Mouse (Mus musculus) neural tube, embryonic 12.5 days (tissue): Measurements from ENCODE around the gene Fgf9. TPM values are rescaled to one million over a fixed set of nuclear protein-coding genes. Genes with fewer than 3 reads are reported as not detected.
A peak's percentile ranks its signal among the peaks of the same experiment; 100 is the strongest.

ENCODE experiments used
- ATAC-seq: fragments of 200-750 bp; cut with Nextera tagmentation; 2 replicates; pipeline ENCODE4 v1.8.0; 2017; ENCODE audit warnings: low read depth, mild to moderate bottlenecking, moderate TSS enrichment, moderate library complexity; ENCODE audit not compliant: low FRiP score
- H3K27ac ChIP-seq: fragments of 300-500 bp; sonication (generic); 2 replicates; pipeline ENCODE4 v1.5.1; 2016
- H3K27me3 ChIP-seq: fragments of 300-500 bp; sonication (generic); replicated peaks from 2 replicates; pipeline ENCODE4 v1.6.1; 2016; ENCODE audit warnings: mild to moderate bottlenecking
- H3K36me3 ChIP-seq: fragments of 300-500 bp; sonication (generic); 2 replicates; pipeline ENCODE4 v1.6.1; 2016; ENCODE audit warnings: mild to moderate bottlenecking
- H3K4me1 ChIP-seq: fragments of 300-500 bp; sonication (generic); 2 replicates; pipeline ENCODE4 v1.6.1; 2016
- H3K4me2 ChIP-seq: fragments of 300-500 bp; sonication (generic); replicated peaks from 2 replicates; pipeline ENCODE4 v1.6.1; 2016; ENCODE audit warnings: mild to moderate bottlenecking
- H3K4me3 ChIP-seq: fragments of 300-500 bp; sonication (generic); 2 replicates; pipeline ENCODE4 v1.5.1; 2016
- H3K9ac ChIP-seq: fragments of 300-500 bp; sonication (generic); 2 replicates; pipeline ENCODE4 v1.6.1; 2016; ENCODE audit warnings: mild to moderate bottlenecking
- H3K9me3 ChIP-seq: fragments of 300-500 bp; sonication (generic); 2 replicates; pipeline ENCODE4 v1.6.1; 2016; ENCODE audit warnings: mild to moderate bottlenecking
- WGBS: fragments of 180-500 bp; shearing (Covaris S2); methylation state at CpG from one replicate; pipeline ENCODE4 v1.1.7; 2016; 5-methylcytosine and 5-hydroxymethylcytosine counted together
- polyA plus RNA-seq: library from polyadenylated mRNA; unstranded; fragments of >200 nt; fragmentation: Nextera tagmentation; extraction: Ambion mirVana; gene quantifications from 2 replicates; pipeline ENCODE4 v1.2.1, GENCODE M21; 2016

The Fgf9 gene
- polyA plus RNA-seq, 1 experiment from 2014 or later = 10.9 TPM

GRCm38 (mm10) chr14:58073936-58074335 is 3.6 kb downstream of the Fgf9 start:
- Histone ChIP-seq H3K27me3 (peaks cover 57% of the 10 kb centered on the region), H3K27ac (no peak overlapping the region), H3K9me3 (no peaks in the 10 kb centered on the region), H3K4me3 (peak overlapping the region; percentile 58), H3K4me2 (peak overlapping the region; percentile 96), H3K4me1 (peaks cover 51% of the 10 kb centered on the region), H3K36me3 (no peaks in the 10 kb centered on the region), H3K9ac (no peak overlapping the region)
- under 1% methylated on average over 20 of the region's 20 CpGs for WGBS
- no peak for ATAC-seq

DNA sequence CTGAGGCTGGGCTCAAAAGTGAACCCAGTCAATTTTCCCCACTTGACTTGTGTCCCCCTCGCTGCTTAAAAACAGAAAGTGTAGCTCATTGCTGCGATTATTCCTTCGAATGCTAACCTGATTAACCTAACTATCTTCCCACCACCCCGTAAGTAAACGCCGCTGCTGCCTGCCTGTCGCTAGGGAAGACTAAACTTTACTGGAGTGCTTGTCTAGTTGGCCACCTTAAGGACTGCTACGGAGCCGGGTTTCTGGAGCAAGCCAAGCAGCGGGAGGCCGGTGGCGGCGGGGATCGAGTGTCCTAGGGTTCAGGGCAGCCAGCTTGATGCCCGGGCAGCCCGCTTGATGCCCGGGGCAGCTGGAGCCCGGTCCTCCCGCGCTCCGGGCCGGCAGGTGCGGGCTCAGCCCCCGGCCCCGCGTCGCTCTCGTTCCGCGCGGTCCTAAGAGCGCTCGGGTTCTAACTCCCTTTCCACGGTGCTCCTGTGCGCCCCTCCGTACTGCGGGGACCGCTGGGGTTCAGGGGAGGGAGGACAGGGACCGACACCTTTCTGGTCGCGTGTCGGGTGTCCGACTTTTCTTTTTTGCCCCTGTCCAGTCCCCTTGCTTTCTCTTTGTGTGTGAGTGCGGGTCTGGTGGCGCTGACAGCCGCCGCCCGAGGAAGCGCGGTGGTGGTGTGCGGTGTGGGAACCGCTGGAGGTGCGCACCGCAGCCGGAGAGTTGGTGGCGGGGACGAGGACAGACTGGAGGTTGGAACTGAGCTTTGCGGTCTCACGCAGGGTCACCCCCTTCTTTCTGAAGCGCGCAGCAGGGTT is 4.5 kb downstream of the Fgf9 start:
- H3K4me3 ChIP-seq = peak overlapping the region; percentile 58
- H3K4me2 ChIP-seq = peak overlapping the region; percentile 96
- peak; percentile 43 for ATAC-seq
- H3K27me3 ChIP-seq = peaks cover 52% of the 10 kb centered on the region
- H3K36me3 ChIP-seq = no peaks in the 10 kb centered on the region
- H3K27ac ChIP-seq = peak overlapping the region; percentile 29
- under 1% methylated on average over 61 of the region's 61 CpGs for WGBS
- peaks cover 51% of the 10 kb centered on the region for H3K4me1 ChIP-seq
- no peaks in the 10 kb centered on the region for H3K9me3 ChIP-seq
- peak overlapping the region; percentile 68 for H3K9ac ChIP-seq

DNA sequence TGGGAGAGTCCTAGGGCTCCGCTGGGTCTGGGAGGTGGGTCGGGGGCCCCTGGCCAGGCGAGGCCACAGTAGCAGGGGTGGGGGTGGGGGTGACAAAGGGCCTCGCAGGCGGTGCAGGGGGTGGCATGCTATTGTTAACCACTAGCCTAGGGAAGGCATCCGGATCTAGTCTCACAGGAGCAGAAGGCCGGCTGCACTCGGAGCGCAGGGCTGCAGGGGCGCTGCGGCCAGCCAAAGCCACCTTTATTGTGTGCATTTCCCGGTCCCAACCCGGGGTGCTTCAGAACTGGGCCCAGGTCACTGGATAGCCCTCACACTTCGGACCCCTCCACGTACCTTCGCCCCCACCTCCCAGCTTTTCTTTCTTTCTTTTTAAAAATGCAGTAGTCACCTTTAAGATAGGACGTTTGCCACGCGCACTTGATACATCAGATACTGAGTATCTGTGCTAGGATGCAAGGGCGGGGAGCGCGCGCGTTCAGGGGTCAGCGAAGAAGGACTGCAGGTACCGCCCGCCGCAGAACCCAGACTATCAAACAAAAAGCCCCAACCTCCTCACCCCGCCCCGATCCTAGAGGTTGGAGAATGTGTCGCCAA is 5.2 kb downstream of the Fgf9 start:
- Histone ChIP-seq H3K9me3 (no peaks in the 10 kb centered on the region), H3K27me3 (peaks cover 52% of the 10 kb centered on the region), H3K36me3 (no peaks in the 10 kb centered on the region), H3K27ac (peak overlapping the region; percentile 29), H3K4me3 (peak overlapping the region; percentile 58), H3K9ac (peak overlapping the region; percentile 68), H3K4me1 (peaks cover 48% of the 10 kb centered on the region), H3K4me2 (peak overlapping the region; percentile 96)
- peak; percentile 31 for ATAC-seq
- WGBS = under 1% methylated on average over 31 of the region's 31 CpGs

GRCm38 (mm10) chr14:58076030-58076521 is 5.7 kb downstream of the Fgf9 start:
- under 1% methylated on average over 39 of the region's 40 CpGs for WGBS
- peak overlapping the region; percentile 68 for H3K9ac ChIP-seq
- H3K9me3 ChIP-seq = no peaks in the 10 kb centered on the region
- H3K4me3 ChIP-seq = peak overlapping the region; percentile 58
- peaks cover 52% of the 10 kb centered on the region for H3K27me3 ChIP-seq
- H3K27ac ChIP-seq = peak overlapping the region; percentile 29; the same call in 1 of the 2 replicates
- peak; percentile 79 for ATAC-seq
- H3K4me1 ChIP-seq = peaks cover 42% of the 10 kb centered on the region
- H3K36me3 ChIP-seq = no peaks in the 10 kb centered on the region
- H3K4me2 ChIP-seq = peak overlapping the region; percentile 96

- ATAC-seq = no peak
These were observed 6.4 kb downstream of the Fgf9 start for GRCm38 (mm10) chr14:58076726-58077255.

GRCm38 (mm10) chr14:58079471-58079870 is 9.1 kb downstream of the Fgf9 start:
- peaks cover 29% of the 10 kb centered on the region for H3K27me3 ChIP-seq
- no peak overlapping the region for H3K4me3 ChIP-seq
- 85% methylated on average over 2 of the region's 2 CpGs for WGBS
- no peaks in the 10 kb centered on the region for H3K36me3 ChIP-seq
- H3K4me2 ChIP-seq = no peak overlapping the region
- no peaks in the 10 kb centered on the region for H3K9me3 ChIP-seq
- peaks cover 21% of the 10 kb centered on the region for H3K4me1 ChIP-seq
- no peak overlapping the region for H3K27ac ChIP-seq
- no peak overlapping the region for H3K9ac ChIP-seq
- no peak for ATAC-seq

More at GRCm38 (mm10) chr14:58076726-58077255, 6.4 kb downstream of the Fgf9 start:
- Histone ChIP-seq H3K9ac (peak overlapping the region; percentile 68), H3K27ac (no peak overlapping the region), H3K4me1 (peaks cover 35% of the 10 kb centered on the region), H3K4me2 (peak overlapping the region; percentile 96), H3K9me3 (no peaks in the 10 kb centered on the region), H3K27me3 (peaks cover 51% of the 10 kb centered on the region), H3K36me3 (no peaks in the 10 kb centered on the region), H3K4me3 (peak overlapping the region; percentile 58)
- WGBS = 6% methylated on average over 14 of the region's 14 CpGs

DNA sequence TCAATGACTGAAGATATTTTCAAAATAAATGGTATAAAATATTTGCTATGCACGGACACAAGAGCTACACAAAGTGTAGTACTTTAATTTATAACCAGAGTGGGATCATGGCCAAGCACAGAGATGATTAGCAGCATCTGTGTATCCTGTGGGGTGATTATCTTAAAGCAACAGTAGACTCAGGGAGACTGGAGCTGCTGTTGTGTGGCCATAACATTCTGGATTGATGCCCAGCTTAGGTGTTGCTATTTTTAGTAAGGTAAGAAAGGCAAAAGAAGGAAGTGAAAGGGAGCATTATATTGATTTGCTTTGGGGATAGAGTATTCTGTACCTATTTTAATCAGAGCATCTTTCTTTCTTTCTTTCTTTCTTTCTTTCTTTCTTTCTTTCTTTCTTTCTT is 11.6 kb downstream of the Fgf9 start:
- Histone ChIP-seq H3K27me3 (peaks cover 11% of the 10 kb centered on the region), H3K4me3 (no peak overlapping the region), H3K4me1 (peaks cover 4% of the 10 kb centered on the region; the same call in 1 of the 2 replicates), H3K4me2 (no peak overlapping the region), H3K36me3 (no peaks in the 10 kb centered on the region), H3K27ac (no peak overlapping the region), H3K9ac (no peak overlapping the region), H3K9me3 (no peaks in the 10 kb centered on the region)
- ATAC-seq = no peak
- 74% methylated on average over 1 of the region's 1 CpGs for WGBS

DNA sequence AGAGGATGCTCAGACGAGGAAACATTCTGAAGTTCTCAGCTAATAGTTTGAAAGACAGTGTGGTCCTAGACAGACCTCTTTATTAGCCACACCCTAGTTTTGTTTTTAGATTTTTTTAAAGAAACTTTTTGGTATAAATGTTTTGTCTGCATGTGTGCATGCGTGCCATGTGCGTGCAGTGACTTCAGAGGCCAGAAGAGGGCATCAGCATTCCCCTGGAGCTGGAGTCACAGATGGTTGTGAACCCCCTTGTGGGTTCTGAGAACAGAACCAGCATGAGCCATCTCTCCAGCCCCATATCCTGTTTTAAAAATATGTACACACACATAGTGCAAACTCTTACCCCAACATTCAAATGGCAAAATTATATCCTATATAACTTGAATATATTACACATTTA is 13.9 kb downstream of the Fgf9 start:
- Histone ChIP-seq H3K27ac (no peak overlapping the region), H3K4me1 (peaks cover 12% of the 10 kb centered on the region; the same call in 1 of the 2 replicates), H3K36me3 (no peaks in the 10 kb centered on the region), H3K4me3 (no peak overlapping the region), H3K4me2 (no peak overlapping the region), H3K9ac (no peak overlapping the region), H3K27me3 (no peaks in the 10 kb centered on the region; the same call in 1 of the 2 replicates), H3K9me3 (no peaks in the 10 kb centered on the region)
- no peak for ATAC-seq
- 96% methylated on average over 3 of the region's 3 CpGs for WGBS

GRCm38 (mm10) chr14:58087326-58087725 is 17.0 kb downstream of the Fgf9 start:
- no peak overlapping the region for H3K9ac ChIP-seq
- no peaks in the 10 kb centered on the region; the same call in 1 of the 2 replicates for H3K27me3 ChIP-seq
- no peak for ATAC-seq
- H3K9me3 ChIP-seq = no peaks in the 10 kb centered on the region
- H3K4me2 ChIP-seq = no peak overlapping the region
- H3K27ac ChIP-seq = no peak overlapping the region
- no peak overlapping the region for H3K4me3 ChIP-seq
- WGBS = 16% methylated on average over 4 of the region's 4 CpGs
- H3K4me1 ChIP-seq = peaks cover 12% of the 10 kb centered on the region; the same call in 1 of the 2 replicates
- no peaks in the 10 kb centered on the region for H3K36me3 ChIP-seq

DNA sequence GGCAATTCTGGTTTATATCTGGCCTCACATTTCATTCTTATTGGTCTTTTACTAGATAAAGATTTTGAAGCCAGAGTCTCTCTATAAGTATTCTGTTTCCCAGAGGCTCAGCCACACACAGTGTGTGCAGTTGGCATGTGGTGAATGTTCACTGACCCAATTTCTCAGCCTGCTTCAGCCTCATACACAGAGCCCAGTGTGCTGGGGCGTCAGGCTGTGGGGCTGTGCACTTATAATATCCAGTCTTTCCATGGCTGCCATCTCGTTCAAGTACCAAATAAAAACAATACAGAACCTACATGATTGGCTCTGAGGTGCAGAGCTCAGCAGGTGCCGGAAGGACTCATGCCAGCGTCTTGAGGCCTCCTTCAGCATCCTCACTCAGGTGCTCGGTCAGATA is 19.1 kb downstream of the Fgf9 start:
- no peak overlapping the region for H3K9ac ChIP-seq
- no peak overlapping the region for H3K4me2 ChIP-seq
- no peak for ATAC-seq
- 85% methylated on average over 5 of the region's 5 CpGs for WGBS
- H3K27ac ChIP-seq = no peak overlapping the region
- no peaks in the 10 kb centered on the region for H3K9me3 ChIP-seq
- H3K27me3 ChIP-seq = no peaks in the 10 kb centered on the region; the same call in 1 of the 2 replicates
- no peaks in the 10 kb centered on the region for H3K36me3 ChIP-seq
- H3K4me1 ChIP-seq = peaks cover 12% of the 10 kb centered on the region; the same call in 1 of the 2 replicates
- no peak overlapping the region for H3K4me3 ChIP-seq

DNA sequence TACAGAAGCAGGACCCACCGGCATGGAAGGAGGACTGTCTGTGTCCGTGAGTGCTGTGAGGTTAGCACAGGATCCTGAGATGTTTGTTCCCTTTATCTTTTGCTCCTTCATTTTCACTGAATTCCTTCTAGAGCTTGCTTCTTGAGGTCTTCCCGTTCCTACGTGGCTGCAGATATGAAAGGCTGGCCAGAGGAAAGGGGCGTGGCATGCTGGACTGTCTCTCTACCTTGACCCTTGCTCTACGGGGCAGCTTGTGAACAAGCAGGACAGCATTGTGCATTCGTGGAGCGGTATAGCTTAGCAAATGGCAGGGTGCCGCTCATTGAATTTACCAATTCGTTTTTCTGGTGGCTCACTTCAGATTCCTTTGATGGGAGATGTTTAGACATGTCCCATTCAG is 21.0 kb downstream of the Fgf9 start:
- Histone ChIP-seq H3K27me3 (no peaks in the 10 kb centered on the region; the same call in 1 of the 2 replicates), H3K36me3 (no peaks in the 10 kb centered on the region), H3K9ac (no peak overlapping the region), H3K4me1 (peaks cover 12% of the 10 kb centered on the region; the same call in 1 of the 2 replicates), H3K4me2 (no peak overlapping the region), H3K27ac (no peak overlapping the region), H3K4me3 (no peak overlapping the region), H3K9me3 (no peaks in the 10 kb centered on the region)
- ATAC-seq = no peak
- 77% methylated on average over 10 of the region's 10 CpGs for WGBS

- Histone ChIP-seq H3K4me1 (no peaks in the 10 kb centered on the region), H3K9me3 (no peaks in the 10 kb centered on the region), H3K4me2 (no peak overlapping the region), H3K9ac (no peak overlapping the region), H3K27ac (no peak overlapping the region), H3K36me3 (no peaks in the 10 kb centered on the region), H3K27me3 (no peaks in the 10 kb centered on the region), H3K4me3 (no peak overlapping the region)
- no peak for ATAC-seq
- WGBS = 81% methylated on average over 8 of the region's 8 CpGs
These were observed 29.3 kb downstream of the Fgf9 start for GRCm38 (mm10) chr14:58099599-58099998.
